Mouse (Mus musculus): ENCODE results near the gene Gpr157.

DNA sequence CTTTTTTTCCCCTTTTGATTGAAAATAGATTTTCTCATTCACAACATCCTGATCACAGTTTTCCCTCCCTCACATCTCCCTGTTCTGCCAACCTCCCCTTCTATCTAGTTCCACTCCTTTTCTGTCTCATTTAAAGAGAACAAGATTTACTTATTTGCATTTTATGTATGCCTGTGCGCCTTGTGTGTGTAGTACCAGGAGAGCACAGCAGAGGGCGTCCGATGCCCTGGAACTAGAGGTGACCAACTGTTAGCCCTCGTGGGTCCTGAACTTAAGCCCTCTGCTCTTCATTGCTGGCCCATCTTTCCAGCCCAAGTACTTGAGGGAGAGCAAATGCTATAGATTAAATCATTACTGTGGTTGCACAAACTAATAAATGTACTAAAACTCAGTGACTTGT, 1.8 kb upstream of the Gpr157 start:
- TF ChIP-seq CTCF (IDR thresholded peaks at IDR 0.05; ENCODE audit: extremely low read depth, insufficient read depth, low read length) (0 out of 2 replicates have a peak, but pooled peaks have one; percentile 14), POLR2A (IDR thresholded peaks at IDR 0.05; ENCODE audit: extremely low read depth, insufficient read depth, low read length) (no peak)
